Mouse (Mus musculus): ENCODE measurements at regions not wholly inside any gene's neighbourhood (a gene's known extent, or its start where the extent isn't known, plus 50 kb on each side); places are given as distances from the start of the nearest gene placed in this dataset.

- DNase-seq (ENCODE audit: low read depth, low spot score): no peak
- no peak overlapping the region for H3K4me3 ChIP-seq (ENCODE audit: control insufficient read depth in 1 of 2, insufficient read depth in 1 of 2, low read depth in 2 of 2, low read length in 2 of 2)
- no peaks in the 10 kb centered on the region for H3K36me3 ChIP-seq (ENCODE audit: control insufficient read depth in 1 of 2, insufficient read depth in 2 of 2, low read length in 2 of 2)
- no peaks in the 10 kb centered on the region for H3K4me1 ChIP-seq (ENCODE audit: control insufficient read depth in 1 of 2, insufficient read depth in 2 of 2, low read length in 2 of 2)
- H3K9ac ChIP-seq (ENCODE audit: control insufficient read depth, low read depth, low read length, poor library complexity, severe bottlenecking): no peak overlapping the region
- H3K9me3 ChIP-seq (replicated peaks; ENCODE audit: insufficient read depth, low read length): no peaks in the 10 kb centered on the region
- H3K27me3 ChIP-seq (ENCODE audit: control insufficient read depth in 1 of 2, insufficient read depth in 2 of 2, low read length in 2 of 2): no peaks in the 10 kb centered on the region
- no peaks in the 10 kb centered on the region for H3K79me2 ChIP-seq (ENCODE audit: control insufficient read depth, insufficient read depth, low read length, poor library complexity)
- TF ChIP-seq MAFK (IDR thresholded peaks at IDR 0.05; ENCODE audit: borderline replicate concordance, low read depth, low read length): no peak
- TF ChIP-seq SIN3A (IDR thresholded peaks at IDR 0.05; ENCODE audit: low read length): no peak
- TF ChIP-seq CTCF (IDR thresholded peaks at IDR 0.05 in 2 of 3, conservative IDR thresholded peaks at IDR 0.05 in 1 of 3; ENCODE audit: control insufficient read depth in 1 of 3, insufficient read depth in 1 of 3, low read depth in 2 of 3, low read length in 3 of 3, poor library complexity in 1 of 3, severe bottlenecking in 1 of 3): no peak
- TF ChIP-seq USF1 (IDR thresholded peaks at IDR 0.05; ENCODE audit: low read depth, low read length): no peak
- no peak for TF ChIP-seq ETS1 (IDR thresholded peaks at IDR 0.05; ENCODE audit: low read depth, low read length)
- no peak for TF ChIP-seq POLR2A (IDR thresholded peaks at IDR 0.05; ENCODE audit: control insufficient read depth in 1 of 2, insufficient read depth in 1 of 2, low read depth in 1 of 2, low read length in 2 of 2, poor library complexity in 1 of 2)
- no peak overlapping the region for H3K27ac ChIP-seq (ENCODE audit: control insufficient read depth, low read depth, low read length)
These were observed 289.9 kb upstream of the Gcfc2 start for GRCm38 (mm10) chr6:81633586-81633985.

- H3K36me3 ChIP-seq (ENCODE audit: control insufficient read depth in 1 of 2, insufficient read depth in 2 of 2, low read length in 2 of 2): no peaks in the 10 kb centered on the region
- H3K79me2 ChIP-seq (ENCODE audit: control insufficient read depth, insufficient read depth, low read length, poor library complexity): no peaks in the 10 kb centered on the region
These were observed 275.7 kb upstream of the Gcfc2 start for GRCm38 (mm10) chr6:81647615-81648375.

GRCm38 (mm10) chr6:81651856-81652255, 271.6 kb upstream of the Gcfc2 start:
- Histone ChIP-seq H3K27me3 (ENCODE audit: control insufficient read depth in 1 of 2, insufficient read depth in 2 of 2, low read length in 2 of 2) (no peaks in the 10 kb centered on the region), H3K9me3 (replicated peaks; ENCODE audit: insufficient read depth, low read length) (no peaks in the 10 kb centered on the region), H3K4me1 (ENCODE audit: control insufficient read depth in 1 of 2, insufficient read depth in 2 of 2, low read length in 2 of 2) (no peaks in the 10 kb centered on the region), H3K9ac (ENCODE audit: control insufficient read depth, low read depth, low read length, poor library complexity, severe bottlenecking) (no peak overlapping the region), H3K36me3 (ENCODE audit: control insufficient read depth in 1 of 2, insufficient read depth in 2 of 2, low read length in 2 of 2) (no peaks in the 10 kb centered on the region), H3K27ac (ENCODE audit: control insufficient read depth, low read depth, low read length) (no peak overlapping the region), H3K4me3 (ENCODE audit: control insufficient read depth in 1 of 2, insufficient read depth in 1 of 2, low read depth in 2 of 2, low read length in 2 of 2) (no peak overlapping the region), H3K79me2 (ENCODE audit: control insufficient read depth, insufficient read depth, low read length, poor library complexity) (no peaks in the 10 kb centered on the region)
- TF ChIP-seq MYC (IDR thresholded peaks at IDR 0.05; ENCODE audit: low read depth, low read length) (no peak), TBP (IDR thresholded peaks at IDR 0.05; ENCODE audit: low read depth, low read length) (no peak), MYB (IDR thresholded peaks at IDR 0.05; ENCODE audit: low read depth, low read length) (no peak), SIN3A (IDR thresholded peaks at IDR 0.05; ENCODE audit: low read length) (no peak), ELF1 (IDR thresholded peaks at IDR 0.05; ENCODE audit: low read depth, low read length) (no peak), RCOR1 (IDR thresholded peaks at IDR 0.05; ENCODE audit: low read depth, low read length) (no peak), TCF12 (IDR thresholded peaks at IDR 0.05; ENCODE audit: low read depth, low read length) (no peak)
- no peak for DNase-seq (ENCODE audit: low read depth, low spot score)

More at GRCm38 (mm10) chr6:81647615-81648375, 275.7 kb upstream of the Gcfc2 start:
- Histone ChIP-seq H3K9ac (ENCODE audit: control insufficient read depth, low read depth, low read length, poor library complexity, severe bottlenecking) (no peak overlapping the region), H3K27me3 (ENCODE audit: control insufficient read depth in 1 of 2, insufficient read depth in 2 of 2, low read length in 2 of 2) (no peaks in the 10 kb centered on the region), H3K4me1 (ENCODE audit: control insufficient read depth in 1 of 2, insufficient read depth in 2 of 2, low read length in 2 of 2) (no peaks in the 10 kb centered on the region), H3K4me3 (ENCODE audit: control insufficient read depth in 1 of 2, insufficient read depth in 1 of 2, low read depth in 2 of 2, low read length in 2 of 2) (no peak overlapping the region), H3K27ac (ENCODE audit: control insufficient read depth, low read depth, low read length) (no peak overlapping the region), H3K9me3 (replicated peaks; ENCODE audit: insufficient read depth, low read length) (no peaks in the 10 kb centered on the region)
- TF ChIP-seq TAL1 (IDR thresholded peaks at IDR 0.05; ENCODE audit: low read length) (no peak), NRF1 (IDR thresholded peaks at IDR 0.05; ENCODE audit: insufficient read depth, low read depth, low read length, poor library complexity, severe bottlenecking) (no peak), MYB (IDR thresholded peaks at IDR 0.05; ENCODE audit: low read depth, low read length) (no peak), SIN3A (IDR thresholded peaks at IDR 0.05; ENCODE audit: low read length) (no peak), NELFE (IDR thresholded peaks at IDR 0.05; ENCODE audit: low read depth, low read length) (no peak), MYC (IDR thresholded peaks at IDR 0.05; ENCODE audit: low read depth, low read length) (no peak), KAT2A (conservative IDR thresholded peaks at IDR 0.05; ENCODE audit: low read depth, low read length) (no peak), USF2 (IDR thresholded peaks at IDR 0.05; ENCODE audit: borderline replicate concordance in 1 of 2, insufficient read depth in 1 of 2, low read depth in 1 of 2, low read length in 2 of 2) (no peak), EP300 (IDR thresholded peaks at IDR 0.05; ENCODE audit: low read depth in 1 of 2, low read length in 2 of 2) (no peak), RAD21 (IDR thresholded peaks at IDR 0.05; ENCODE audit: low read depth, low read length) (no peak), POLR2A (IDR thresholded peaks at IDR 0.05; ENCODE audit: control insufficient read depth in 1 of 2, insufficient read depth in 1 of 2, low read depth in 1 of 2, low read length in 2 of 2, poor library complexity in 1 of 2) (no peak), CHD2 (IDR thresholded peaks at IDR 0.05; ENCODE audit: low read length) (no peak), ZMIZ1 (IDR thresholded peaks at IDR 0.05; ENCODE audit: low read depth, low read length) (no peak)
- DNase-seq (ENCODE audit: low read depth, low spot score): no peak

Measured in MEL (cell line).